Mouse (Mus musculus) effector memory CD4-positive, alpha-beta T cell, adult 5 months (primary cell): ENCODE data around the gene Cyp11a1. TPM values are rescaled to one million over a fixed set of nuclear protein-coding genes. Genes with fewer than 3 reads are reported as not detected.

Experiments
- polyA plus RNA-seq: library from polyadenylated mRNA; unstranded; fragments of 100-300 nt; shearing (Covaris generic); gene quantifications from one replicate; pipeline ENCODE4 v1.2.1, GENCODE M21; 2017

Cyp11a1 gene
- not detected for polyA plus RNA-seq

DNA sequence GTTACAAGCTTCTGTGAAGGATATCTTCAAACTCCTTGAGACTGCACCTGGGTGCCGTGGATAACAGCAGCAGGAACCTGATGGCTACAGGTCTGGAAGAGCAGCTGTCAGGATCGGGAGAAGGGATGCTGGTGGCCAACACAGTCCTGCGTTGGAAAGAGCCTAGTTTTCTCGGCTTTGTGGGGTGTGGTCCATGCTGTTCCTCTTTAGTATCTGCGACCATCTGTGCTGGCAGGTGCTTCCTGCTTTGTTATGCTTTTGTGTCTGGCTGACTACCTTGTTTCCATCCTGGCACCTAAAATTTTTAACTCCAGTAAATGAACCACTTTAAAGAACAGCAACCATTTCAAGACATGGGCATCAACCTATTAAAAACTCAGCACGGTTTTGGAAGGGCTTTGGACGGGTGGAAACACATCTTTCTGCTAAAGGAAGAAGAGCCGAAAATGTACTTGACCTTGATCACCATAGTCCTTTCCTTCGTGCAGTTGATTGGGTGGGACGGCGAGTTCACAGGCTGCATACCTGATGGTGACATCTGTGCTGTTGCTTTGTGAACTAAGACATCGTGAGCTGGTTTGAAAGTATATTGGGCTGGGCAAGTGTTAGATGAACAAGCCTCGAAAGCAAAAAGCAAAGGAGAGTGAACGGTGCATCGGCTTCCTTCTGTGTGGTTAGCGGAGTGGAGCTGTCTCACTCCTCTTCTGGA, at the start of gene Cyp11a1:
TSS of gene Cyp11a1 (plus strand) at position 659 of the 709 bp plus-strand sequence.

DNA sequence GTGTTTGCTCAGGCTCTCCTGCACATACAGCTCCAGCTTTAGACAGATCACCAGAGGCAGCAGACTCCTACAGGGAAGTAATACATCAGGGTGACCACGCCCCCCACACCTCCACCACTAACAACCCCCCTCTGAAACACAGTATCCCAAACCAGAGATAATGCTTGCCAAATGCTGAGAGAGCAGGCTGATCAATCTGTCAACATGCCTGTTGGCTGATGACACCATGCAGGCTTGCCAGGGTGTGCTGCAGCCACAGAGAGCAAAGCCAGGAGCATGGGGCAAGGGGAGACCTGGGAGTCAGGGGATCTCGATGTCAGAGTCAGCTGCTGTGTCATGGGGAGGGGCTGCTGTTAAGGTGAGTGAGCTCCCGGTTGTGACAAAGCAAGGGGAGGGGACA, 57.3 kb downstream of the Cyp11a1 start, which contains the start of gene Stra6:
TSS of gene Stra6 (plus strand) at position 258 of the 400 bp plus-strand sequence.

Other genes starting within 250 kb of the Cyp11a1 start
- 231 TPM for gene Clk3, start 240.6 kb upstream of the Cyp11a1 start, polyA plus RNA-seq
- gene Arid3b, start 169.6 kb upstream of the Cyp11a1 start, polyA plus RNA-seq = 46.9 TPM
- 51.5 TPM for gene Ubl7, start 95.4 kb upstream of the Cyp11a1 start, polyA plus RNA-seq
- 3.6 TPM for gene Sema7a, start 66.3 kb upstream of the Cyp11a1 start, polyA plus RNA-seq
- not detected for gene Stra6, start 57.4 kb downstream of the Cyp11a1 start, polyA plus RNA-seq
- not detected for gene Ccdc33, start 112.4 kb downstream of the Cyp11a1 start, polyA plus RNA-seq
- gene Islr, start 197.9 kb downstream of the Cyp11a1 start, polyA plus RNA-seq = not detected
- not detected for gene Islr2, start 197.9 kb downstream of the Cyp11a1 start, polyA plus RNA-seq
- 41.4 TPM for gene Pml, start 243.4 kb downstream of the Cyp11a1 start, polyA plus RNA-seq
- gene Stoml1, start 246.8 kb downstream of the Cyp11a1 start, polyA plus RNA-seq = 13.4 TPM